ENCODE assay signal across 23 mouse cellular contexts in the genomic region with DNA sequence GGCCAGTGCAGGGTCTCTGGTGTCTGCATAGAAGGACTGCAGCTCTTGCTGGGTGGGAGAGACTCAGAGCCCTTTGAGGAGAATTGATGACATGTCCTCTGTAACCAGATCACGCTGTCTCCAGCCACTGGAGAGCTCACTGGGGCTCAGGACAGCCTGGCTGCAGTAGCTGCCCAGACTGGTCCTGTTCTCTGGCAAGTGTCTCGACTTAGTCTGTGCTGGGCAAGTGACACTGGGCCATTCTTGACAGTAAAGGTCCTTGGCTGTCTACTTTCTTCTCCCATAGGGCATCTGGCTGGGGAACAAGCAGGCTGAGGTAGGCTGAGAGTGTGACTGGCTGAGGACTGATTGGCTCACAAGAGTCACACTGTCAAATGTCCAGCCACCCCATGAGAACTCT. TPM values are rescaled to one million over a fixed set of nuclear protein-coding genes. Genes with fewer than 3 reads are reported as not detected.
"Had no signal": no experiment of that assay in that cellular context is flagged by ENCODE, and none has a peak within 500 bp of the region (broad histone marks: within the 10 kb centered on the region; RNA-seq: fewer than 3 reads in every experiment).

No protein-coding gene starts in this region.

- H3K27ac ChIP-seq: heart, adult 2 months; hindbrain, embryonic 12.5 days; hindbrain, embryonic 14.5 days; layer of hippocampus, adult 2 months; left cerebral cortex, adult 2 months; limb, embryonic 13.5 days; limb, embryonic 15.5 days; liver, embryonic 12.5 days; liver, embryonic 14.5 days had no signal

- ATAC-seq: forebrain, postnatal 0 days; hindbrain, embryonic 16.5 days; intestine, postnatal 0 days; liver, embryonic 12.5 days had no signal

- H3K4me3 ChIP-seq: heart, adult 2 months; heart, embryonic 12.5 days; hindbrain, embryonic 12.5 days; layer of hippocampus, adult 2 months; left cerebral cortex, adult 2 months; limb, embryonic 13.5 days; limb, embryonic 15.5 days; liver, embryonic 12.5 days had no signal

- H3K4me2 ChIP-seq: heart, embryonic 12.5 days; hindbrain, embryonic 12.5 days; hindbrain, embryonic 14.5 days; limb, embryonic 13.5 days; limb, embryonic 15.5 days; liver, embryonic 12.5 days had no signal

- DNase-seq: forebrain, postnatal 0 days; heart, adult 11 months; heart, adult 2 months; heart, postnatal 10 days; heart, postnatal 36 days; kidney, adult 18-20 months; kidney, adult 8-10 months; kidney, postnatal 10 days; kidney, postnatal 25 days; kidney, postnatal 4 days had no signal

- H3K9me3 ChIP-seq: heart, embryonic 12.5 days; hindbrain, embryonic 12.5 days; limb, embryonic 13.5 days; limb, embryonic 15.5 days; liver, embryonic 12.5 days had no signal

- H3K9ac ChIP-seq: forebrain, postnatal 0 days; heart, embryonic 12.5 days; hindbrain, embryonic 12.5 days; hindbrain, embryonic 14.5 days; limb, embryonic 13.5 days; limb, embryonic 15.5 days; liver, embryonic 12.5 days; liver, embryonic 14.5 days had no signal

- H3K27me3 ChIP-seq: heart, embryonic 12.5 days; hindbrain, embryonic 12.5 days; limb, embryonic 13.5 days; limb, embryonic 15.5 days; liver, embryonic 12.5 days had no signal

RNA-seq across cellular contexts. Expression of a gene that starts 57.2 kb away (rescaled TPM):
- total RNA-seq: hematopoietic stem cell, adult 5-6 weeks; liver, adult 2 months had no signal
- polyA plus RNA-seq: intestine, postnatal 0 days; liver, adult 2 months had no signal
